Mouse (Mus musculus): ENCODE data around the gene Zfp113. TPM values are rescaled to one million over a fixed set of nuclear protein-coding genes. Genes with fewer than 3 reads are reported as not detected.

The Zfp113 gene
- 14.8 and 15.8 TPM in 2 replicates for polyA plus RNA-seq (2015; fragmentation: Nextera tagmentation; extraction: Ambion mirVana)

- peak; percentile 92 for DNase-seq (ENCODE audit: low spot score)
These were observed at the start of gene Zfp113 for GRCm38 (mm10) chr5:138155443-138155976. Zfp113 (minus strand) TSS chr5:138155744.

- no peak for DNase-seq (ENCODE audit: low spot score)
These were observed 46.5 kb upstream of the Zfp113 start for GRCm38 (mm10) chr5:138202086-138202485.

- no peak for DNase-seq (ENCODE audit: low spot score)
These were observed 44.0 kb upstream of the Zfp113 start for GRCm38 (mm10) chr5:138199576-138199975.

GRCm38 (mm10) chr5:138195463-138195862, 39.9 kb upstream of the Zfp113 start:
- no peak for DNase-seq (ENCODE audit: low spot score)

GRCm38 (mm10) chr5:138194755-138195345, 39.3 kb upstream of the Zfp113 start:
- peak; percentile 9 for DNase-seq (ENCODE audit: low spot score)

- DNase-seq (ENCODE audit: low spot score) = peak; percentile 82
These were observed 38.5 kb upstream of the Zfp113 start, which contains the start of gene Mblac1 for GRCm38 (mm10) chr5:138193771-138194727. Mblac1 (plus strand) TSS chr5:138194314.

GRCm38 (mm10) chr5:138187661-138188306, 32.2 kb upstream of the Zfp113 start:
- DNase-seq (ENCODE audit: low spot score) = peak; percentile 81

GRCm38 (mm10) chr5:138186950-138187638, 31.6 kb upstream of the Zfp113 start, which contains the start of the genes Taf6 and Cnpy4:
Taf6 (minus strand) TSS chr5:138187451.
Cnpy4 (plus strand) TSS chr5:138187485.
- peak; percentile 89 for DNase-seq (ENCODE audit: low spot score)

GRCm38 (mm10) chr5:138173217-138173616, 17.7 kb upstream of the Zfp113 start:
- no peak for DNase-seq (ENCODE audit: low spot score)

- peak; percentile 94 for DNase-seq (ENCODE audit: low spot score)
These were observed 16.3 kb upstream of the Zfp113 start, which contains the start of the genes Ap4m1 and Mcm7 for GRCm38 (mm10) chr5:138171695-138172491. Ap4m1 (plus strand) TSS chr5:138172002. Mcm7 (minus strand) TSS chr5:138172422.

GRCm38 (mm10) chr5:138170936-138171561, 15.5 kb upstream of the Zfp113 start:
- peak; percentile 92 for DNase-seq (ENCODE audit: low spot score)

GRCm38 (mm10) chr5:138165594-138165993, 10.1 kb upstream of the Zfp113 start:
- DNase-seq (ENCODE audit: low spot score) = no peak

- DNase-seq (ENCODE audit: low spot score) = no peak
These were observed 8.1 kb upstream of the Zfp113 start for GRCm38 (mm10) chr5:138163610-138164009.

- DNase-seq (ENCODE audit: low spot score) = no peak
These were observed 7.5 kb upstream of the Zfp113 start for GRCm38 (mm10) chr5:138163046-138163445.

- DNase-seq (ENCODE audit: low spot score) = peak; percentile 94
These were observed 5.5 kb upstream of the Zfp113 start, which contains the start of gene Cops6 for GRCm38 (mm10) chr5:138160842-138161665. Cops6 (plus strand) TSS chr5:138161071.

GRCm38 (mm10) chr5:138160224-138160762, 4.7 kb upstream of the Zfp113 start:
- no peak for DNase-seq (ENCODE audit: low spot score)

GRCm38 (mm10) chr5:138154390-138154789, 1.2 kb downstream of the Zfp113 start:
- no peak for DNase-seq (ENCODE audit: low spot score)

- no peak for DNase-seq (ENCODE audit: low spot score)
These were observed 17.0 kb downstream of the Zfp113 start for GRCm38 (mm10) chr5:138138585-138138984.
